Mouse (Mus musculus) monocyte, adult 59 days (primary cell): ENCODE measurements around the gene Mup16. TPM values are rescaled to one million over a fixed set of nuclear protein-coding genes. Genes with fewer than 3 reads are reported as not detected.

ENCODE experiments used
- total RNA-seq, 2 experiments: library from RNA; stranded (reverse); gene quantifications; one replicate each; pipeline ENCODE4 v1.2.4; 2023

The Mup16 gene
- total RNA-seq = not detected

DNA sequence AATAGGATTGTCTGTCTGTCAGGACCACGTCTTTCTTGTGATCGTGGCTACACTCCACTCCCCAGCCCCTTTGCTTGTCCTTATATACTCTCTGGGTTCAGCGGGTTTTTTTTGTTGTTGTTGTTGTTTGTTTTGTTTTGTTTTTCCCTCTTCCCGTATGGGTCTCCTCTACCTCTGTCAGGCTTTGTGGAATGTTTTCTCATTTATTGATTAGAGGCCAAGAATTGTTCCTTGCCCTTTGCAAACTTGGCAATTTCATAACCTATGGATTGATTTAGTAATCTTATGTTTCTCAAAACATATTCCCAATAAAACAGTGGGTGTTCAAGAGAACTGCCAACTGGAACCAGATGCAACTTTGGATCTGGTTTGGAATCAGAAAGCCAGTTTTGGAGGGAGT, at the start of gene Mup16:
Gene Mup16, minus strand, starts transcription at position 101 of the 400 bp plus-strand sequence.

Other genes with a start within 250 kb of the Mup16 start
- not detected for gene Mup14, start 215.5 kb downstream of the Mup16 start, total RNA-seq
- not detected for gene Mup15, start 79.8 kb downstream of the Mup16 start, total RNA-seq
- gene Mup17, start 76.3 kb upstream of the Mup16 start, total RNA-seq = not detected
- gene Mup18, start 154.6 kb upstream of the Mup16 start, total RNA-seq = not detected